Mouse (Mus musculus): ENCODE data around the gene Tubg1. TPM values are rescaled to one million over a fixed set of nuclear protein-coding genes. Genes with fewer than 3 reads are reported as not detected.

The Tubg1 gene
- polyA plus RNA-seq, 1 experiment from 2014 or later: 55.7 TPM

DNA sequence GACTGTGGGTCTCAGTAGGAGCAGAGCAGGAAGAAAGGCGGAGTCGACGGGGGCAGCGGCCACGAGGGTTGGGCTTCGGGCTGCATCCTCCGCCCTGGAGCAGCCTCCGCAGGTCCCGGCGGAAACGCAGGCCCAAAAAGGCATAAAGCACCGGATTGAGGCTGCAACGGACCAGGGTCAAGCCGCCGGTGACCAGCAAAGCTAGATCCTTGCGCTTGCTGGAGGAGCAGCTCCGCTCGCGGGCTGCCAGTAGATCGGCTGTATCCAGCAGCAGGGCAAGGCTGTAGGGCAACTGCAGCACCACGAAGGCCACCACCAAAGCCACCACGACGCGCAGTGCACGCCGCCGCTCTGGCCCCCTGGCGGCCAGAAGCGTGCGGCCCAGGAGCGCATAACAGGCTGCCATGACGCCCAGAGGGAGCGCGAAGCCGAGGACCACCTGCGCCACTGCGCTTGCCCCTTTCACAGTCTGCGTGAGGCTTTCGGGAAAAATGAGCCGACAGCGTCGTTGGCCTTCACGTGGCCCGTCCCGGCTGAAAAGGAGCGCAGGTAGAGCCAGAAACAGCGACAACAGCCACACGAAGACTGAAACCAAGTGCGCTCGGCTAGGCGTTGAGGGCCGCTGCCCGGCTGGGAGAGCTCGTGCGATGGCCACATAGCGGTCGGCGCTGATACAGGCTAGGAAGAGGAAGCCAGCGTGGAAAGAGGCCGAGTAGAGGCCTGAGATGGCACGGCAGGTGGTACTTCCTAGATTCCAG, 54.1 kb downstream of the Tubg1 start:
- Histone ChIP-seq H3K4me1 (ENCODE audit: control insufficient read depth, insufficient read depth, low read length) (peaks cover 39% of the 10 kb centered on the region), H3K27me3 (replicated peaks; ENCODE audit: control insufficient read depth, insufficient read depth, low read length) (peaks cover 57% of the 10 kb centered on the region), H3K9ac (ENCODE audit: low read depth, low read length) (peak overlapping the region; percentile 62), H3K27ac (replicated peaks; ENCODE audit: low read depth, low read length) (peak overlapping the region; percentile 24; the same call in 1 of the 2 replicates), H3K4me2 (ENCODE audit: low read depth, low read length) (peak overlapping the region; percentile 84), H3K9me3 (ENCODE audit: control insufficient read depth, low read length) (no peaks in the 10 kb centered on the region), H3K4me3 (ENCODE audit: low read depth, low read length) (peak overlapping the region; percentile 37), H3K36me3 (ENCODE audit: control insufficient read depth, insufficient read depth, low read length) (no peaks in the 10 kb centered on the region)
- peak; percentile 82 for DNase-seq (ENCODE audit: low spot score)
- peak; percentile 45 for ATAC-seq (ENCODE audit: low read depth)
- WGBS: 1% methylated on average over 52 of the region's 61 CpGs

DNA sequence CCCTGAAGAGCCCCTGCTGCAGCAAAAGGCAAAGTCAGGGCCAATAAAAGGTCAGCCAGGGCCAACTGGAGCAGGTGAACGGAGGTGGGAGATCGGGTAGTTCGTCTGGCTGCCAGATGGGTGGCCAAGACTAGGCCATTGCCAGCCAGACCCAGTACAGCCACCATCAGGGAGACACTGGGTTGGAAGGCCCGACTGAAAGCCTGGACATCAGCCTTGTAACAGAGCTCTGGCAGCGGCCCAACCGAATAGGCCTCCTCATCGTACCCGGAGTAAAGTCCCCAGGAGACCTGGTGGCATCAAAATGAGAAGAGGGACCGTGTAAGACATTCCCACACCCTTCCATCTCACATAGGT, 54.6 kb downstream of the Tubg1 start:
- WGBS: 21% methylated on average over 5 of the region's 9 CpGs
- H3K27ac ChIP-seq (replicated peaks; ENCODE audit: low read depth, low read length): no peak overlapping the region
- peak overlapping the region; percentile 37; the same call in 1 of the 2 replicates for H3K4me3 ChIP-seq (ENCODE audit: low read depth, low read length)
- no peaks in the 10 kb centered on the region for H3K36me3 ChIP-seq (ENCODE audit: control insufficient read depth, insufficient read depth, low read length)
- peak overlapping the region; percentile 84 for H3K4me2 ChIP-seq (ENCODE audit: low read depth, low read length)
- peak overlapping the region; percentile 62; the same call in 1 of the 2 replicates for H3K9ac ChIP-seq (ENCODE audit: low read depth, low read length)
- H3K4me1 ChIP-seq (ENCODE audit: control insufficient read depth, insufficient read depth, low read length): peaks cover 34% of the 10 kb centered on the region
- H3K9me3 ChIP-seq (ENCODE audit: control insufficient read depth, low read length): no peaks in the 10 kb centered on the region
- ATAC-seq (ENCODE audit: low read depth): no peak
- H3K27me3 ChIP-seq (replicated peaks; ENCODE audit: control insufficient read depth, insufficient read depth, low read length): peaks cover 51% of the 10 kb centered on the region
- DNase-seq (ENCODE audit: low spot score): no peak

DNA sequence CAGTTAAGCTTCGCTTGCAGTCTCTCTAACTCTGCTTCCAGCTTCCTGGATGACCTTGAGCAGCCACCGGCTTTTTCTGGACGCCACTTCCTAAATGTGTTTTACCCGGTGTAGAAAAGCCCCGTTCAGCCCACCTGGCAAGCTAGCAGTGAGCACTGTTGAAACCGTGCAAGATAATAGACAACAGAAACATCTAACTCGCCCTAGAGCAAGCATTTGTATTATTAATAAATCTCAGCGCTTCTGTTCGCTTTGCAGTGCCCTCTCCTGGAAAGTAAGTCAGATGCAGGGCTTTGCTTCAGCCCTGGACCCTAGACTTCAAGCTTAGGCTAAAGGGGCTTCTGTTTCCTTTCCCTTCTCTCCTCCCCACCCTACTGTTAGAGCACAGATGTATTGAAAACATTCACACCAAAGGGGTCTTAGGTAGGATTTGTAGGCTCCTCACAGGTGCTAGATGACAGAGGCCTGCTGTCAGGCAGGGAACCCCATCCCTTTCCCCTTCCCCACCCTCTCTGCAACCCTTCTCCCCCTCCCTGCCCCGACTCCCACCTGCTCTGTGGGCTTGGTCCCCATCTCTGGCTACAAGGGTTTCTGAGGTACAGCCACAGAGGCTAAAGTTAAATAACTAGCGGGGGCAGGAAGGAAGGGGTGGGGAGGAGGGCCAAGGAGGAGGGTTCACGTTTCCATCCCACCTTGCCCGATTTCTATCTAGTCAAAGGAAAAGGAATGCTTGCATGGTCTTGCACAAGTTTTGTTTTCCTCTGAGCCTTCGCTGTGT, 55.3 kb downstream of the Tubg1 start, which contains the start of gene Ccr10:
Ccr10 (minus strand) TSS at position 593 of the 778 bp plus-strand sequence.
- ATAC-seq (ENCODE audit: low read depth): no peak
- H3K4me3 ChIP-seq (ENCODE audit: low read depth, low read length): peak within 1 kb of the TSS; percentile 37
- peak within 1 kb of the TSS; percentile 62; the same call in 1 of the 2 replicates for H3K9ac ChIP-seq (ENCODE audit: low read depth, low read length)
- H3K4me2 ChIP-seq (ENCODE audit: low read depth, low read length): peak within 1 kb of the TSS; percentile 84
- peaks cover 30% of the 10 kb centered on the region for H3K4me1 ChIP-seq (ENCODE audit: control insufficient read depth, insufficient read depth, low read length)
- 20% methylated on average over 14 of the region's 14 CpGs for WGBS
- DNase-seq (ENCODE audit: low spot score): peak; percentile 59
- H3K9me3 ChIP-seq (ENCODE audit: control insufficient read depth, low read length): no peaks in the 10 kb centered on the region
- H3K27me3 ChIP-seq (replicated peaks; ENCODE audit: control insufficient read depth, insufficient read depth, low read length): peaks cover 44% of the 10 kb centered on the region
- H3K27ac ChIP-seq (replicated peaks; ENCODE audit: low read depth, low read length): no peak within 1 kb of the TSS
- no peaks in the 10 kb centered on the region for H3K36me3 ChIP-seq (ENCODE audit: control insufficient read depth, insufficient read depth, low read length)

DNA sequence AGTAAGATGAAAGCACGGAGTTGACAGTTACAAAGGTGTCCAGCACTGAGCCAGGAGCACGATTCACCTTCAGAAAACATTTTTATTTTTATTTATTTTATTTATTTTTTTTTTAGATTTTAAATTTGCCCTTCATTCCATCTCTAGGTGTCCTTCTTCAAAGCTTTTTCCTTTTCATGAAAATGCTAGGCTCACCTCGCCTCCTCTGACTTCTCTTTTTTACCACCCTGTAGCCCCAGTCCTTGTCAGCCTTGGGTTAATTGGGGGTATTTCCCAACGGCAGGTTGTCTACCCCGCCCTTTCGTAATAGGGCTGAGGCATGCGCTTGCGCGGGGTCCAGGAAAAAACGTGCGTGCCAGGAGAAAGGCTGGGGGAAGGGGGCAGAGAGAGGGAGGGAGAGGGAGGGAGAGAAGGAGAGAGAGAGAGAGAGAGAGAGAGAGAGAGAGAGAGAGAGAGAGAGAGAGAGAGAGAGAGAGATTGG, 55.9 kb downstream of the Tubg1 start:
- ATAC-seq (ENCODE audit: low read depth) (no peak), DNase-seq (ENCODE audit: low spot score) (no peak)
- Histone ChIP-seq H3K9me3 (ENCODE audit: control insufficient read depth, low read length) (no peaks in the 10 kb centered on the region), H3K4me3 (ENCODE audit: low read depth, low read length) (peak overlapping the region; percentile 29), H3K4me1 (ENCODE audit: control insufficient read depth, insufficient read depth, low read length) (peaks cover 30% of the 10 kb centered on the region), H3K4me2 (ENCODE audit: low read depth, low read length) (peak overlapping the region; percentile 58), H3K9ac (ENCODE audit: low read depth, low read length) (peak overlapping the region; percentile 28; the same call in 1 of the 2 replicates), H3K27me3 (replicated peaks; ENCODE audit: control insufficient read depth, insufficient read depth, low read length) (peaks cover 41% of the 10 kb centered on the region), H3K27ac (replicated peaks; ENCODE audit: low read depth, low read length) (no peak overlapping the region), H3K36me3 (ENCODE audit: control insufficient read depth, insufficient read depth, low read length) (no peaks in the 10 kb centered on the region)
- whole genome bisulfite sequencing: 8% methylated on average over 11 of the region's 11 CpGs

Small RNA genes lying within 50 kb of the gene (microRNA-seq; reads per million reads assigned to microRNA genes)
- gene Gm27626 (ENCODE audit: borderline number of aligned reads): not detected

Other genes starting within 250 kb of the Tubg1 start
- gene Stat3, start 180.4 kb upstream of the Tubg1 start, polyA plus RNA-seq (2014; fragmentation: Nextera tagmentation; extraction: Ambion mirVana): 71.4 and 82.9 TPM in 2 replicates
- 145 and 160 TPM in 2 replicates for gene Cavin1, start 149.1 kb upstream of the Tubg1 start, polyA plus RNA-seq (2014; fragmentation: Nextera tagmentation; extraction: Ambion mirVana)
- gene Atp6v0a1, start 110.5 kb upstream of the Tubg1 start, polyA plus RNA-seq (2014; fragmentation: Nextera tagmentation; extraction: Ambion mirVana): 35.0 and 37.9 TPM in 2 replicates
- gene Naglu, start 49.9 kb upstream of the Tubg1 start, polyA plus RNA-seq (2014; fragmentation: Nextera tagmentation; extraction: Ambion mirVana): 13.9 and 14.4 TPM in 2 replicates
- not detected in 2 replicates for gene Hsd17b1, start 41.5 kb upstream of the Tubg1 start, polyA plus RNA-seq (2014; fragmentation: Nextera tagmentation; extraction: Ambion mirVana)
- gene Coasy, start 37.4 kb upstream of the Tubg1 start, polyA plus RNA-seq (2014; fragmentation: Nextera tagmentation; extraction: Ambion mirVana): 39.1 and 40.5 TPM in 2 replicates
- 45.8 and 55.2 TPM in 2 replicates for gene Mlx, start 32.7 kb upstream of the Tubg1 start, polyA plus RNA-seq (2014; fragmentation: Nextera tagmentation; extraction: Ambion mirVana)
- gene Psmc3ip, start 24.5 kb upstream of the Tubg1 start, polyA plus RNA-seq (2014; fragmentation: Nextera tagmentation; extraction: Ambion mirVana): 27.2 and 34.4 TPM in 2 replicates
- gene Retreg3, start within 50 bp of the Tubg1 start, polyA plus RNA-seq (2014; fragmentation: Nextera tagmentation; extraction: Ambion mirVana): 10.4 and 12.1 TPM in 2 replicates
- 6.6 and 8.4 TPM in 2 replicates for gene Tubg2, start 36.0 kb downstream of the Tubg1 start, polyA plus RNA-seq (2014; fragmentation: Nextera tagmentation; extraction: Ambion mirVana)
- 1.6 and 1.9 TPM in 2 replicates for gene Cntnap1, start 50.6 kb downstream of the Tubg1 start, polyA plus RNA-seq (2014; fragmentation: Nextera tagmentation; extraction: Ambion mirVana)
- 17.7 and 20.9 TPM in 2 replicates for gene Plekhh3, start 51.4 kb downstream of the Tubg1 start, polyA plus RNA-seq (2014; fragmentation: Nextera tagmentation; extraction: Ambion mirVana)
- 0.28 TPM in 1 of 2 replicates, not detected in the other for gene Ccr10, start 55.5 kb downstream of the Tubg1 start, polyA plus RNA-seq (2014; fragmentation: Nextera tagmentation; extraction: Ambion mirVana)
- 14.8 and 15.5 TPM in 2 replicates for gene Ezh1, start 106.5 kb downstream of the Tubg1 start, polyA plus RNA-seq (2014; fragmentation: Nextera tagmentation; extraction: Ambion mirVana)
- gene Ramp2, start 126.1 kb downstream of the Tubg1 start, polyA plus RNA-seq (2014; fragmentation: Nextera tagmentation; extraction: Ambion mirVana): 128 and 154 TPM in 2 replicates
- gene Vps25, start 133.8 kb downstream of the Tubg1 start, polyA plus RNA-seq (2014; fragmentation: Nextera tagmentation; extraction: Ambion mirVana): 111 and 116 TPM in 2 replicates
- 10.7 and 11.9 TPM in 2 replicates for gene Wnk4, start 140.6 kb downstream of the Tubg1 start, polyA plus RNA-seq (2014; fragmentation: Nextera tagmentation; extraction: Ambion mirVana)
- 0.90 and 1.6 TPM in 2 replicates for gene Cntd1, start 159.1 kb downstream of the Tubg1 start, polyA plus RNA-seq (2014; fragmentation: Nextera tagmentation; extraction: Ambion mirVana)
- 180 and 181 TPM in 2 replicates for gene Coa3, start 159.2 kb downstream of the Tubg1 start, polyA plus RNA-seq (2014; fragmentation: Nextera tagmentation; extraction: Ambion mirVana)
- gene Becn1, start 182.3 kb downstream of the Tubg1 start, polyA plus RNA-seq (2014; fragmentation: Nextera tagmentation; extraction: Ambion mirVana): 134 and 139 TPM in 2 replicates
- gene Psme3, start 196.3 kb downstream of the Tubg1 start, polyA plus RNA-seq (2014; fragmentation: Nextera tagmentation; extraction: Ambion mirVana): 98.0 and 106 TPM in 2 replicates
- gene Aoc2, start 205.1 kb downstream of the Tubg1 start, polyA plus RNA-seq (2014; fragmentation: Nextera tagmentation; extraction: Ambion mirVana): 0.75 and 0.82 TPM in 2 replicates
- 2.0 and 2.4 TPM in 2 replicates for gene Aoc3, start 210.7 kb downstream of the Tubg1 start, polyA plus RNA-seq (2014; fragmentation: Nextera tagmentation; extraction: Ambion mirVana)
- not detected in 2 replicates for gene G6pc, start 247.6 kb downstream of the Tubg1 start, polyA plus RNA-seq (2014; fragmentation: Nextera tagmentation; extraction: Ambion mirVana)